Mouse (Mus musculus) small intestine, adult 2 months (tissue): ENCODE data around the gene Clcn3. TPM values are rescaled to one million over a fixed set of nuclear protein-coding genes. Genes with fewer than 3 reads are reported as not detected.

Experiments
- H3K27ac ChIP-seq: fragments of 200-500 bp; 2 replicates; pipeline ENCODE4 v1.5.1; 2012; ENCODE audit warnings: low read depth, low read length, control low read depth, inconsistent platforms; ENCODE audit not compliant: insufficient read depth
- H3K27me3 ChIP-seq: fragments of 200-500 bp; 2 replicates; pipeline ENCODE4 v1.6.1; 2012; ENCODE audit warnings: mild to moderate bottlenecking, moderate library complexity, low read length, inconsistent platforms; ENCODE audit not compliant: control insufficient read depth, insufficient read depth
- H3K36me3 ChIP-seq: fragments of 200-500 bp; 2 replicates; pipeline ENCODE4 v1.6.1; 2012; ENCODE audit warnings: mild to moderate bottlenecking, low read length, control low read depth, inconsistent platforms; ENCODE audit not compliant: control insufficient read depth, insufficient read depth
- H3K4me1 ChIP-seq: fragments of 200-500 bp; 2 replicates; pipeline ENCODE4 v1.6.1; 2012; ENCODE audit warnings: low read length, inconsistent platforms, mixed read lengths; ENCODE audit not compliant: control insufficient read depth, insufficient read depth, insufficient read length
- H3K4me3 ChIP-seq: fragments of 200-500 bp; 2 replicates; pipeline ENCODE4 v1.5.1; 2012; ENCODE audit warnings: low read depth, mild to moderate bottlenecking, control low read depth, inconsistent platforms, low read length, moderate library complexity
- CTCF ChIP-seq: fragments of 200-500 bp; IDR thresholded peaks from 2 replicates; pipeline ENCODE4 v1.5.1; 2012; ENCODE audit warnings: low read depth, mild to moderate bottlenecking, control low read depth, inconsistent platforms, low read length, moderate library complexity, mixed read lengths; ENCODE audit not compliant: insufficient replicate concordance, insufficient read length; ENCODE audit errors: extremely low read depth
- POLR2A ChIP-seq: fragments of 200-500 bp; IDR thresholded peaks from 2 replicates; pipeline ENCODE4 v1.6.1; 2012; ENCODE audit warnings: low read depth, mild to moderate bottlenecking, control low read depth, inconsistent platforms, low read length, moderate library complexity
- WGBS: fragments of 180-500 bp; shearing (Covaris S2); methylation state at CpG from one replicate; pipeline ENCODE4 v1.1.7; 2018; 5-methylcytosine and 5-hydroxymethylcytosine counted together
- polyA plus RNA-seq: library from polyadenylated mRNA; depleted of rRNA; stranded (reverse); fragments of >200 nt; gene quantifications from 2 replicates; pipeline ENCODE4 v1.2.3, GENCODE M21; 2012

Clcn3 gene
- polyA plus RNA-seq, 1 experiment = 9.3 TPM

- H3K4me3 ChIP-seq = no peak overlapping the region
- TF ChIP-seq CTCF (no peak), POLR2A (no peak)
- H3K4me1 ChIP-seq = no peaks in the 10 kb centered on the region
- no peaks in the 10 kb centered on the region for H3K27me3 ChIP-seq
- H3K36me3 ChIP-seq = peaks cover 21% of the 10 kb centered on the region
- H3K27ac ChIP-seq = no peak overlapping the region
These were observed 49.5 kb downstream of the Clcn3 start for GRCm38 (mm10) chr8:60933617-60934016.

- TF ChIP-seq CTCF = no peak
- no peak for TF ChIP-seq POLR2A
- WGBS = 83% methylated on average over 4 of the region's 4 CpGs
- no peaks in the 10 kb centered on the region for H3K27me3 ChIP-seq
- no peak overlapping the region for H3K4me3 ChIP-seq
- H3K27ac ChIP-seq = no peak overlapping the region
- peaks cover 27% of the 10 kb centered on the region for H3K36me3 ChIP-seq
- H3K4me1 ChIP-seq = no peaks in the 10 kb centered on the region
These were observed 62.9 kb downstream of the Clcn3 start for GRCm38 (mm10) chr8:60920176-60920575.

GRCm38 (mm10) chr8:60919069-60919468 is 64.0 kb downstream of the Clcn3 start:
- 41% methylated on average over 3 of the region's 3 CpGs for WGBS
- H3K27me3 ChIP-seq = no peaks in the 10 kb centered on the region
- no peak overlapping the region for H3K4me3 ChIP-seq
- no peaks in the 10 kb centered on the region for H3K4me1 ChIP-seq
- TF ChIP-seq CTCF (no peak), POLR2A (no peak)
- no peak overlapping the region for H3K27ac ChIP-seq
- peaks cover 34% of the 10 kb centered on the region for H3K36me3 ChIP-seq

GRCm38 (mm10) chr8:60912554-60912953 is 70.5 kb downstream of the Clcn3 start:
- no peaks in the 10 kb centered on the region for H3K4me1 ChIP-seq
- TF ChIP-seq CTCF (no peak), POLR2A (no peak)
- H3K4me3 ChIP-seq = no peak overlapping the region
- no peak overlapping the region for H3K27ac ChIP-seq
- no peaks in the 10 kb centered on the region for H3K27me3 ChIP-seq
- 83% methylated on average over 10 of the region's 10 CpGs for WGBS
- H3K36me3 ChIP-seq = peaks cover 32% of the 10 kb centered on the region

GRCm38 (mm10) chr8:60912081-60912480 is 71.0 kb downstream of the Clcn3 start:
- Histone ChIP-seq H3K27me3 (no peaks in the 10 kb centered on the region), H3K4me1 (no peaks in the 10 kb centered on the region), H3K4me3 (no peak overlapping the region), H3K27ac (no peak overlapping the region), H3K36me3 (peaks cover 33% of the 10 kb centered on the region)
- TF ChIP-seq CTCF (no peak), POLR2A (no peak)
- 82% methylated on average over 4 of the region's 4 CpGs for WGBS

- Histone ChIP-seq H3K4me1 (no peaks in the 10 kb centered on the region), H3K27ac (no peak overlapping the region), H3K27me3 (no peaks in the 10 kb centered on the region), H3K36me3 (peaks cover 10% of the 10 kb centered on the region), H3K4me3 (no peak overlapping the region)
- no peak for TF ChIP-seq CTCF
- no peak for TF ChIP-seq POLR2A
- WGBS = 74% methylated on average over 9 of the region's 9 CpGs
These were observed 83.0 kb downstream of the Clcn3 start for GRCm38 (mm10) chr8:60900147-60900546.

- Histone ChIP-seq H3K4me1 (peaks cover 2% of the 10 kb centered on the region; the same call in 1 of the 2 replicates), H3K27me3 (no peaks in the 10 kb centered on the region), H3K4me3 (no peak overlapping the region), H3K36me3 (peaks cover 10% of the 10 kb centered on the region), H3K27ac (no peak overlapping the region)
- 65% methylated on average over 6 of the region's 6 CpGs for WGBS
- TF ChIP-seq POLR2A (no peak), CTCF (no peak)
These were observed 87.2 kb downstream of the Clcn3 start for GRCm38 (mm10) chr8:60895878-60896277.

GRCm38 (mm10) chr8:60891757-60892156 is 91.3 kb downstream of the Clcn3 start:
- Histone ChIP-seq H3K27ac (no peak overlapping the region), H3K4me3 (no peak overlapping the region), H3K27me3 (no peaks in the 10 kb centered on the region), H3K4me1 (peaks cover 3% of the 10 kb centered on the region), H3K36me3 (peaks cover 2% of the 10 kb centered on the region)
- WGBS = 89% methylated on average over 4 of the region's 4 CpGs
- no peak for TF ChIP-seq POLR2A
- no peak for TF ChIP-seq CTCF
